Mouse (Mus musculus) forebrain, embryonic 16.5 days (tissue): ENCODE data around the gene Ric3. TPM values are rescaled to one million over a fixed set of nuclear protein-coding genes. Genes with fewer than 3 reads are reported as not detected.
"Not testable (repeated sequence)": the region's sequence is repeated elsewhere in the genome, so short reads cannot be mapped to it uniquely, and the experiment has no call there.

Experiments
- ATAC-seq: fragments of 200-750 bp; cut with Nextera tagmentation; 2 replicates; pipeline ENCODE4 v1.8.0; 2017; ENCODE audit warnings: mild to moderate bottlenecking, moderate library complexity
- H3K27ac ChIP-seq: fragments of 300-500 bp; sonication (generic); 2 replicates; pipeline ENCODE4 v1.5.1; 2014; ENCODE audit warnings: low read length, control low read depth
- H3K27me3 ChIP-seq: fragments of 300-500 bp; sonication (generic); replicated peaks from 2 replicates; pipeline ENCODE4 v1.6.1; 2014; ENCODE audit warnings: low read length; ENCODE audit not compliant: control insufficient read depth, insufficient read depth
- H3K36me3 ChIP-seq: fragments of 300-500 bp; sonication (generic); 2 replicates; pipeline ENCODE4 v1.6.1; 2014; ENCODE audit not compliant: control insufficient read depth, insufficient read depth
- H3K4me1 ChIP-seq: fragments of 300-500 bp; sonication (generic); replicated peaks from 2 replicates; pipeline ENCODE4 v1.6.1; 2014; ENCODE audit warnings: low read length; ENCODE audit not compliant: control insufficient read depth, insufficient read depth
- H3K4me2 ChIP-seq: fragments of 300-500 bp; sonication (generic); 2 replicates; pipeline ENCODE4 v1.6.1; 2014; ENCODE audit warnings: mild to moderate bottlenecking, low read length, control low read depth
- H3K4me3 ChIP-seq: fragments of 300-500 bp; sonication (generic); replicated peaks from 2 replicates; pipeline ENCODE4 v1.5.1; 2014; ENCODE audit warnings: mild to moderate bottlenecking, low read length, control low read depth
- H3K9ac ChIP-seq: fragments of 300-500 bp; sonication (generic); replicated peaks from 2 replicates; pipeline ENCODE4 v1.6.1; 2014; ENCODE audit warnings: low read depth, low read length, control low read depth
- H3K9me3 ChIP-seq: fragments of 300-500 bp; sonication (generic); 2 replicates; pipeline ENCODE4 v1.6.1; 2016; ENCODE audit warnings: low read length; ENCODE audit not compliant: control insufficient read depth
- WGBS: fragments of 180-500 bp; shearing (Covaris S2); extraction: QIAGEN DNeasy Blood & Tissue Kit; methylation state at CpG from one replicate; pipeline ENCODE4 v1.1.7; 2014; 5-methylcytosine and 5-hydroxymethylcytosine counted together
- polyA plus RNA-seq: library from polyadenylated mRNA; unstranded; fragments of >200 nt; fragmentation: Nextera tagmentation; extraction: Ambion mirVana; gene quantifications from 2 replicates; pipeline ENCODE4 v1.2.1, GENCODE M21; 2015

Ric3 gene
- polyA plus RNA-seq, 1 experiment from 2014 or later: 34.6 TPM

DNA sequence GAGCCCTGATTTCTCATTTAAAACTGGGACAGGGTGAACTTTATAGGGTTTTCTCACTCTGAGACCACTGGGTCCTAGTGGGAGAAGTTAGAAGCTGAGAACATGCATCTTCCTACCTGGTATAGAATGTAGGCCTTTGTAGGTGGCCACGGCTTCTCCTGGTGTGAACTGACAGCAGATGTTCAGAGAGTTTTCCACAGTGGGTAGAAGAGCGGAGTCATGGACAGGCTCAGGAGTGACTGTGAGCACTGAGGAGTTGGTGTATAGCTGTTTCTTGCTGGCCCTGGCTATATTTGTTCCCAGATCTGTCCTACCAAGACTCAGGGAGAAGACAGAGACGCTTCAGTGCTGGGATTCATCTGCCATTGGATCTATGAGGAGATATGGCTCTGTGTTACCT, 18.0 kb upstream of the Ric3 start:
- H3K9me3 ChIP-seq: no peaks in the 10 kb centered on the region
- no peaks in the 10 kb centered on the region for H3K36me3 ChIP-seq
- H3K27me3 ChIP-seq: peaks cover 18% of the 10 kb centered on the region
- H3K4me2 ChIP-seq: no peak overlapping the region
- 90% methylated on average over 3 of the region's 3 CpGs for WGBS
- no peak overlapping the region for H3K4me3 ChIP-seq
- H3K27ac ChIP-seq: no peak overlapping the region
- no peak for ATAC-seq
- no peaks in the 10 kb centered on the region for H3K4me1 ChIP-seq
- H3K9ac ChIP-seq: no peak overlapping the region

GRCm38 (mm10) chr7:109098145-109099018, 15.3 kb upstream of the Ric3 start:
- WGBS: 21% methylated on average over 6 of the region's 6 CpGs

GRCm38 (mm10) chr7:109097203-109097602, 14.1 kb upstream of the Ric3 start:
- H3K4me3 ChIP-seq: no peak overlapping the region
- peaks cover 8% of the 10 kb centered on the region; the same call in 1 of the 2 replicates for H3K27me3 ChIP-seq
- no peaks in the 10 kb centered on the region for H3K9me3 ChIP-seq
- H3K9ac ChIP-seq: no peak overlapping the region
- WGBS: 80% methylated on average over 7 of the region's 7 CpGs
- H3K36me3 ChIP-seq: no peaks in the 10 kb centered on the region
- no peak overlapping the region for H3K27ac ChIP-seq
- H3K4me1 ChIP-seq: no peaks in the 10 kb centered on the region
- H3K4me2 ChIP-seq: no peak overlapping the region
- ATAC-seq: no peak

More at GRCm38 (mm10) chr7:109098145-109099018, 15.3 kb upstream of the Ric3 start:
- no peaks in the 10 kb centered on the region for H3K36me3 ChIP-seq
- H3K27ac ChIP-seq: no peak overlapping the region
- H3K4me1 ChIP-seq: no peaks in the 10 kb centered on the region
- H3K9ac ChIP-seq: no peak overlapping the region
- H3K9me3 ChIP-seq: no peaks in the 10 kb centered on the region
- H3K27me3 ChIP-seq: peaks cover 10% of the 10 kb centered on the region; the same call in 1 of the 2 replicates
- H3K4me2 ChIP-seq: no peak overlapping the region
- no peak overlapping the region for H3K4me3 ChIP-seq
- peak; percentile 73 for ATAC-seq

DNA sequence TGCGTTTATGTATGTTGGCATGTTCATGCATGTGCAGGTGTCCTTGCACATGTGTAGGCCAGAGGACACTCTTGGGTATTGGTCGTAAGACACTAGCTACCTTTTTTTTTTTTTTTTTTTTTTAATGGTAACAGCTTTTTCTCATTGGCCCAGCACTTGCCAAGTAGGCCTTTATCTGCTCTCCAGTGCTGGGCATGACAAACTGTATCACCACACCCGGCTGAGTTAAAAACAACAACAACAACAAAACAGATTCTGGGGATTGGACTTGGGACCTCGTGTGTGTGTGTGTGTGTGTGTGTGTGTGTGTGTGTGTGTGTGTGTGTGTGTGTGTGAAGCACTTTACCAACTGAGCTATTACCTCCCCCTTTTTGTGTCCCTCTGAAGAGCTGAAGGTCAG, 13.5 kb upstream of the Ric3 start:
- Histone ChIP-seq H3K27me3 (peaks cover 4% of the 10 kb centered on the region; the same call in 1 of the 2 replicates), H3K4me2 (no peak overlapping the region), H3K9ac (no peak overlapping the region), H3K4me1 (no peaks in the 10 kb centered on the region), H3K27ac (no peak overlapping the region), H3K36me3 (no peaks in the 10 kb centered on the region), H3K9me3 (no peaks in the 10 kb centered on the region), H3K4me3 (no peak overlapping the region)
- 75% methylated on average over 4 of the region's 4 CpGs for WGBS
- no peak for ATAC-seq

GRCm38 (mm10) chr7:109094294-109094693, 11.2 kb upstream of the Ric3 start:
- no peak for ATAC-seq
- H3K27ac ChIP-seq: no peak overlapping the region
- no peaks in the 10 kb centered on the region for H3K27me3 ChIP-seq
- H3K36me3 ChIP-seq: no peaks in the 10 kb centered on the region
- H3K9me3 ChIP-seq: no peaks in the 10 kb centered on the region
- H3K9ac ChIP-seq: no peak overlapping the region
- H3K4me2 ChIP-seq: no peak overlapping the region
- no CpG with 5 or more reads among the region's 7 CpGs for whole genome bisulfite sequencing
- H3K4me1 ChIP-seq: no peaks in the 10 kb centered on the region
- H3K4me3 ChIP-seq: no peak overlapping the region

- not testable (repeated sequence) for H3K27me3 ChIP-seq, H3K4me2 ChIP-seq, H3K4me3 ChIP-seq, H3K9ac ChIP-seq, H3K4me1 ChIP-seq, H3K9me3 ChIP-seq, ATAC-seq, H3K27ac ChIP-seq, H3K36me3 ChIP-seq
- no CpG with 5 or more reads among the region's 2 CpGs for WGBS
Observed at GRCm38 (mm10) chr7:109091316-109091715, 8.2 kb upstream of the Ric3 start.

DNA sequence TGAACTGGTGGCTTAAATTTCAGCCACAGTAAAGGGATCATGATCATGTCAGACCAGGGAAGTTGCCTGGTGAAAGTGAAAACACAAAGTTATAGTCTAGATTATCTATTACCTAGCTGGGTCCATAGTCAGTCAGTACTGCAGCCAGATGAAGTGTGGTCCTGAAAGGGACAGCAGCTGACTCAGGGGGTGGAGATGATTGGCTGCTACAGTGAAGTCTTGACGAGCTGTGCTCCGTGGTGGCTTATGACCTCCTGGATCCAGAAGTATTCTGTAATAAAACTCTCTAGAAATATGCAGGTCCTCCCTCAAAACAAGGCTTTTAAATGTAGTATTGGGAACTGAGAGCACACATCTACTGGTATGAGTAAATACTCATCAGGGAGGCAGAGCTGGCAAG, 3.8 kb upstream of the Ric3 start:
- H3K27ac ChIP-seq: no peak overlapping the region
- no peaks in the 10 kb centered on the region for H3K36me3 ChIP-seq

DNA sequence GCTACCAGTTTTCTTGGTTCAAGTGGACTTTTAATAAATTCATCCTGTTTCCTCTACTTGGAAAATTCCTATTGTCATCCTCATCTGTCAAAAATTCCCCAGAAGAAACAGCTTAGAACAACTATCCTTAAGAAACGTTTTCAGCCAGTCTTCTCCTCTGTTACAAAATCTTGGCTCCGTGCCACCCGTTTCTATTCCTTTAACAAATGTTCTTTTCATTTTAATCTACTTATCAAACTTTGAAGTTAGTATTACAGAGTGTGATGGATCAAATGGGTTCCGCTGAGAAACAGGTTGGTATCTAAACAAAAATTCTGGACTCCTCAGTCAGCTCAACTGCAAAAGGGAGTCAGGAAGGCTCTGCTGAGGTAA, 668 bp upstream of the Ric3 start:
- Histone ChIP-seq H3K9me3 (no peaks in the 10 kb centered on the region), H3K27ac (no peak overlapping the region), H3K36me3 (no peaks in the 10 kb centered on the region), H3K27me3 (peaks cover 8% of the 10 kb centered on the region), H3K4me2 (peak overlapping the region; percentile 65), H3K9ac (no peak overlapping the region), H3K4me3 (no peak overlapping the region; the same call in 1 of the 2 replicates), H3K4me1 (peaks cover 8% of the 10 kb centered on the region)
- 70% methylated on average over 4 of the region's 4 CpGs for WGBS
- no peak for ATAC-seq

More for the DNA sequence above, 3.8 kb upstream of the Ric3 start:
- Histone ChIP-seq H3K27me3 (peaks cover 8% of the 10 kb centered on the region), H3K4me2 (no peak overlapping the region), H3K9ac (no peak overlapping the region), H3K4me1 (peaks cover 8% of the 10 kb centered on the region), H3K4me3 (no peak overlapping the region), H3K9me3 (no peaks in the 10 kb centered on the region)
- 31% methylated on average over 2 of the region's 2 CpGs for whole genome bisulfite sequencing
- no peak for ATAC-seq

DNA sequence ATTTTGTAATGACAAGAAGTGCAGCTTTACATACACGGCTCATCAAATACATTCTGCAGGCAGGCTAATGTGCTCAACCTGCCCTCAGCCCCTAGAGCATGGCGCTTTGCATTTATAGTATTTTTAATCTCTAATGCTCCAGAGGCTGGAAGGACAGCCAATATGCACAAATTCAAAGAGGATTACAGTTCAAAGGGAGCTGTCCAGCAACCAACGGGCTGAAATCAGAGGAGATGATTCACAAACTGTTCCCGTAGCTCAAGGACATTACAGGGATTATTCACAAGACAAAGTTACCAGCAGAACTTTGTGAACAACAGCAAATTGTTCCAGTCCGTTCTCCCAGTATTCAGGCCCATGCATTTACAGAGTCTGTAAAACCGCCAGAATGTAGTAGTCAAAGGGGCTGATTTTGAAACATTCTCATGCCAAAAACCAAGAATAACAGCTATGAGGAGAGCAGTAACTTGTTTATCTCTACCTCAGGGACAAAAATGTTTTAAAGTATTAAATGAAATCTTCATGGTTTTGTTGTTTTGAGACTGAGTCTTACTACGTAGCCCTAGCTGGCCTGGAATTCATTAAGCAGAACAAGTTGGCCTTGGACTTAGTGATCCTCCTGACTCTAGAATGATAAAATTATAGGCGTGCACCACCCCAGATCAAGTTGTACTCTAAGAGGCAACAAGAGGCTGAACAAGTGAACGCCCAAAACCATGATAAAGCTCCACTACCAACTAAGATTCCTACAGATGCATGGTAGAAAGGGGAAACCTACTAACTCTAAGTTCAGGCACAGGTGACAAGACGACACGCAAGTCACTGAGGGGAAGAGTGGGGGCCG, 640 bp downstream of the Ric3 start:
- H3K36me3 ChIP-seq: no peaks in the 10 kb centered on the region
- no peak; the same call in 1 of the 2 replicates for ATAC-seq
- WGBS: 13% methylated on average over 12 of the region's 12 CpGs
- H3K9me3 ChIP-seq: no peaks in the 10 kb centered on the region
- H3K4me1 ChIP-seq: peaks cover 8% of the 10 kb centered on the region
- H3K27me3 ChIP-seq: peaks cover 7% of the 10 kb centered on the region
- H3K9ac ChIP-seq: peak overlapping the region; percentile 71
- H3K27ac ChIP-seq: no peak overlapping the region
- H3K4me2 ChIP-seq: peak overlapping the region; percentile 65
- peak overlapping the region; percentile 61 for H3K4me3 ChIP-seq
